Mouse (Mus musculus) gastrocnemius, postnatal 36 days (tissue): ENCODE measurements around the gene Tyw1. TPM values are rescaled to one million over a fixed set of nuclear protein-coding genes. Genes with fewer than 3 reads are reported as not detected.
"Not testable (repeated sequence)": the region's sequence is repeated elsewhere in the genome, so short reads cannot be mapped to it uniquely, and the experiment has no call there.

ENCODE experiments used
- DNase-seq, 2 experiments: peaks; one replicate each; pipeline ENCODE4 v3.0.0; 2022
- intact Hi-C: fragments of 180-260 bp; cut with DNase I; formaldehyde crosslinking; loops from one replicate; pipeline ENCODE4 v1.15.1; 2025
- long read RNA-seq, 2 experiments: library from polyadenylated mRNA; stranded (forward); transcript quantifications; one replicate each; pipeline ENCODE4 v2.0.0; 2021
- total RNA-seq, 2 experiments: library from RNA; stranded (reverse); gene quantifications; 2 replicates each; pipeline ENCODE4 v1.2.3; 2021

The Tyw1 gene
- total RNA-seq, result 10 to 100 TPM in 1 of 2 experiments, 1 to 10 TPM in 1; 9.6 to 10.3 TPM
- long read RNA-seq, experiment 1, partial matches to known transcripts, result 2 of 8 reads
- long read RNA-seq, experiment 1, other reads (novel, unspliced or antisense), result 2 of 8 reads
- long read RNA-seq, experiment 2, transcript Tyw1-201 (16 exons, 3,044 nt), result major isoform, 12 of 19 reads
- long read RNA-seq, experiment 2, partial matches to known transcripts, result 2 of 19 reads
- long read RNA-seq, experiment 2, other reads (novel, unspliced or antisense), result 5 of 19 reads

DNA sequence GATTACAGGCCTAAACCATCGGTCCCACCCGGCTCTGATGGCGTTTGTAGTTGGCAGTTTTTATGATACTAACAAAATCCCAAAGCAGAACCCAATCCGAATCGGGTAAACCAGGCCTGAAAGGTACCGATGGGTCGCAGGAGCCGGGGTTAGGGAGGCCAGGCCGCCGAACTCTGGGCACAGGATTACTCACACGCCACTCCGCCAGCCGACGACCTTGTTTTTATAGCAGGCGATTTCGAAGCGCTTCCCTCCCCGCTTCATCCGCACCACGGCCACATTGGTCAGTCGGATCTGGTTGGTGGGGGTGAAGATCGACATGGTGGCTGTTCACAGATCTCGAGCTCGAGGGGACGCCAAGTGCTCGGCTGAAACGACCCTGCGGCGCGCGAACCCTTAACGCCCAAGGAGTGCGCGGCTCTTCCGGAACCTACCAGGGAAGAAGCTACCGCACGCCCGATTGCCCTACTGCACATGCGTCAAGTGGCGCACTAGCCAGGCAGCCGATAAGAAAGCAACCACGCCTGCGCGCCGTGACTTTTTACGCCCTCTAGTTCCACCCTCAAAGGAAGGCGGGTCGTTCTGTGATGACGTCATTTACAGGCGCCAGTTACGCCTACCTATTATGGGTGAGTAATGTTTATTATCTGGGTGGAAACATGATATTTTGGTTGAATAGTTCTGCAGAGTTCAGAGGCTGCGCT, at the start of gene Tyw1, which contains the start of gene Sbds:
Tyw1 (plus strand) TSS at position 603 of the 704 bp plus-strand sequence.
Sbds (minus strand) TSS at position 514 of the 704 bp plus-strand sequence.
- DNase-seq, result peak; percentile 95 to 97
- intact Hi-C loops, result no loop called here

DNA sequence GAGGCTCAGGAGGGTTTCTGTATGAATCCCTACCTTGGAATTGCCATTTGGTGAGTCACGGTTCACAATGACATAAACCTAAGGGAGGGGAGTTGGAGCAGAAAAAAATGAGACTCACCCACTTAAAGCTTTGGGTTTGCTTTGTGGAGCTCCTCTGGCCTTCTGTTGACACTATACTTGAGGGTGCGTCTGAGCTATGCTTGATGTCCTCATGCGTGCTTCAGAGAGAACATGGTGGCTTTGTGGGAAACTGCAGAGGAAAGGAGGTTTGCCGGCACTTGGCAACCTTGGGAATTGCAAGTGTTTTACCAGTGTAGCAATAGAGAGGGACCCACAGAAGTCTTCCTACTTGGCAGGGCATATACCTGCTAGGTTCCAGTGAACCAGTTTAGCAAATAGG, 48.1 kb upstream of the Tyw1 start:
- no peak for DNase-seq
- intact Hi-C loops, result no loop called here

GRCm38 (mm10) chr5:130212956-130213355, 42.5 kb upstream of the Tyw1 start:
- no peak for DNase-seq
- intact Hi-C loops, result no loop called here

GRCm38 (mm10) chr5:130216781-130217180, 38.6 kb upstream of the Tyw1 start, which contains the start of gene Tmem248:
TSS of gene Tmem248 (plus strand) at chr5:130217081.
- no peak for DNase-seq
- intact Hi-C loops, result no loop called here

DNA sequence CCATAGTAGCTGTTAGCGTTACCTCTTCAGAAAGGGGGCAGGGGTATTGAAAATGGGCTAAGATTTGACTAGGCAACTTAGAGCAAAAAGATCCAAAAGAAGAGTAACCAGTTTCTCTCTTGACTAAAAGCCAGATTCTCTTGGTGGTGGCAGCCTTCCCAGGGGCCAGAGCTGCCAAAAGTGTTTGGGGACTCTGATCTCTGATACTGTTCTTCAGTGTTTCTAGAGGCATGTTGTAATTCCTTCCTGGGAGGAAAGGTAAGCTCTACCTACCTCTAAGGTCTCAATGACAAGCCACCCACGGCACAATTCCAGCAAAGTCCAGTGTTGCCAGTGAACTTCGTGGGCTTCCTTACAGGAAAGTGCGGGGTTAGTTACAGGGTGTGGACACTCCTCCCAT, 38.0 kb upstream of the Tyw1 start:
- DNase-seq, result no peak
- intact Hi-C loops, result no loop called here

- DNase-seq, result no peak
- intact Hi-C loops, result no loop called here
These were observed 37.1 kb upstream of the Tyw1 start for GRCm38 (mm10) chr5:130218336-130218735.

- intact Hi-C loops, result loop anchor here (5.0 kb wide), 1 partner anchor 49 kb away; the partner anchor contains the start of gene Rabgef1
- no peak for DNase-seq
These were observed 34.1 kb upstream of the Tyw1 start for GRCm38 (mm10) chr5:130221316-130221715.

DNA sequence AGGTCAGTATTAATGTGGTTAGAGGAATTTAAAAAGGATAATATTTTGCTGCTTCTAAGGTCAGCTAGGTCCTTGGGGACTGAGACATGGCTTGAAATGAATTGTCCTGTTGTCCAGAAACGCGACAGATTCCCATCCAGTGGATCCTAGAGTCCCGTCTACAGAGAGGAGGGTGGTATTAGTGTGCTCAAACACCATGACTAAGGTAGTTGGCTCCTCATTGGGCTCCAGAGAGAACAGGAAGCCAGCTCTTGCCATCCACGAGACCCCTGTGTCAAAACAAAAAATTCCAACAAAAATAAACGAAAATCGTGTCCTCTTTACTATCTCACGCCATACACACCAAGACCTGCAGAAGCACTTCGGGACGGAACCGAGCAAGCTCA, 33.7 kb upstream of the Tyw1 start:
- intact Hi-C loops, result loop anchor here (5.0 kb wide), 1 partner anchor 49 kb away; the partner anchor contains the start of gene Rabgef1
- no peak for DNase-seq

DNA sequence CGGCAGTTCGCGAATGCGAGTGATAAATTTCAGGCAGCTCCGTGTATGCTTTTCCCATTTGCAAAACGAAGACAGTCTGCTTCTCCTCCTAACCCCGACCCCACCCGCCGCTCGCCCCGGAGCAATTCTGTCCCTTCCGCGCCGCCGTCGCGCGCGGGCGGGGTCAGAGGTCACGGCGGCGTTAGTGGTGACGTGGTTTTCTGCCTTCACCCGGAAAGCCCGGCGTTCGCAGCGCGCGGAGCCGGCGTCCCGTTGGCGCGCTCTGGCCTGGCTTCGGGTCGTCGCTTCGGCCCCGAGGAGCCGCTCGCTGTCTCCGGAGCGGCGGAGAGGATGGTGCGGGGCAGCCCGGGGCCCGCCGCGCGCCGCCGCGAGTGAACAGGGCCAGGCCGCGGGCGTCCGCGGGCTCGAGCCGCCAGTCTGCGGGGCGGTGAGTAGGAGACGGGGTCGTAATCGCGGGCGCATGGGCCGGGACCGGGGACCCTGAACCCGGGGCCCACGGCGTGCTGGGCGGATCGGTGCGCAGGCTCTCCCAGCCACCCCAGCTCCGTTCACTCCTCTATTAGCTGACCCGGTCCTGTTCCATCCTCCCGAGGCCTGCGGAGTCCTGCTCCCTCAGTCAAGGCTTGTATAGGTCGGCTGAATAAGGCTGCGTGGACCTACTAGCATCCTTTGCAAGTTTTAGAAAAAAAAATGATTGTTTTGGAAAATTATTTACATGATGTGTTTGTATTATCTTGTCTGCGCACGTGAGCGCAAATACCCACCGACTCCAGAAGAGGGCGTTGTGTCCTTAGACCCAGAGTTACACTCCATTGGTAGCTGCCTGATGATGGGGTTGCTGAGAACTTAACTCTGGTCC, 33.0 kb upstream of the Tyw1 start:
- intact Hi-C loops, result loop anchor here (5.0 kb wide), 1 partner anchor 50 kb away; the partner anchor contains the start of gene Rabgef1
- DNase-seq, result peak; percentile 92 to 95

DNA sequence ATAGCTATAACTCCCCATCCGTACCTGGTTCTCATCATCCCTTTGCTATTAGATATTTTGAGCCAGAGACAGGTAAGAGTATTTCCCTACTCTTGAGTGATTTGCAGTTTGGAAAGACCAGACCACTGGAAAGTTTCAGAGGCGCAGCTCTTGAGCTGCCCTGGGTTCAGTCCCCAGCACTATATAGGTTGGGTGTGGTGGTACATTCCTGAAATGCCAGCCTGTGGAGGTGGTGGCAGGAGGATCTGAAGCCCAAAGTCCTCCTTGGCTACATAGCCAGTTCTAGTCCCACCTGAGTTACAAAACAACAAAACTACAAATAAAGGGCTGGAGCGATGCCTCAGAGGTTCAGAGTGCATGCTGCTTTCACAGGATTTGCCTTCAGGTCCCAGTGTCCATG, 28.6 kb upstream of the Tyw1 start:
- DNase-seq, result no peak
- intact Hi-C loops, result no loop called here

DNA sequence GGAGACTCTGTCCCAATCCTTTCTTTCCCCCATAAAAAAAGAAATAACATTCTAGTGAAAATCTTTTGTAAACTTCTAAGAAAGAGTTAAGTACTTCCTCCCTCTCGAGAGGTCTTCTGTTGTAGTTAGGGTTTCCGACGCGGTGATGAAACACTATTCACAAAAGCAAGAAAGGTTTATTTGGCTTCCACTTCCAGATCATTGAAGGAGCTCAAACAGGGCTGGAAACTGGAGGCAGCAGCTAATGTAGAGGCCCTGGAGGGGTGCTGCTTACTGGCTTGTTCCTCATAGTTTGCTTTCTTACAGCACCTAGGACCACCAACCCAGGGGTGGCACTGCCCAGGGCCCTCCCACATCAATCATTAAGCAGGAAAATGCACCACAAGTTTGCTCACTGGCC, 27.3 kb upstream of the Tyw1 start:
- intact Hi-C loops, result no loop called here
- DNase-seq, result no peak

- no peak for DNase-seq
- intact Hi-C loops, result no loop called here
These were observed 19.1 kb upstream of the Tyw1 start for GRCm38 (mm10) chr5:130236302-130236701.

DNA sequence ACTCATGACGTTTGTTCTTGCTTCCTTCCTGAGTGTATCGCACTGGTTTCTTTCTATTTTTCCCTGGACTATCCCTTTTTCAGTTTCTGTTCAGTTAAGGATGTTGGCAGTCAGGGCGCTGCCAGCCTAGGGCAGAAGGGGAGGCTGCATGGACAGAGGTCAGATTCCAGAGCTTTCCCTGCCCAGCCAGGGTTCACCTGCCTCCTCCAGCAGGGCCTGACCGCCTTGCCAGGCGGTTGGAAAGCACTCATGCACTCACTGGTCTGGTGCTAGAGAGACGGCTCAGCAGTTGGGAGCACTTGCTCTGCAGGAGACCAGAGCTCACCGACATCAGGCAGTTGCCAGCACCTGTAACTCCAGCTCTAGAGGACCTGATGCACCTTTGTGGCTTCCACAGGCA, 16.2 kb upstream of the Tyw1 start:
- intact Hi-C loops, result no loop called here
- DNase-seq, result no peak

GRCm38 (mm10) chr5:130239856-130240255, 15.6 kb upstream of the Tyw1 start:
- no peak for DNase-seq
- intact Hi-C loops, result no loop called here

DNA sequence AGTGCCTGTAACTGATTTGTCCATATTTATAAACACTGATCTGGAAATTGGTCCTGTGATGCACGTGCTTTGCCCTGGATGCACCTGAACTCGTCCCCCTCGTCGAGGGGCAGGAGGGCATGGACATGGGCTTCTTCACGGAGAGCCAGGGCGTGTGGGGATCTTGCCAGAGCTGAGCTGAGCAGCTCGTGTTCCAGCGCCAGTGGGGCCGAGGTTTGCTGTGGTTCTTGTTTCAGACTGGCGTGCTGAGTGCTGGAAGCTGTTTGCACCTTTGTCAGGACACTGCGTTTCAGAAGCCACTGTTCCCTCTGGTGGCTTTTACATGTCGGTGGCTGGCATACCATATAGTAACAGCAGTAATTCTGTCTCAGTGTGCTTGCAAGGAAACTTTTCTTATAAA, 14.0 kb upstream of the Tyw1 start:
- DNase-seq, result no peak
- intact Hi-C loops, result no loop called here

GRCm38 (mm10) chr5:130247823-130248222, 7.6 kb upstream of the Tyw1 start:
- intact Hi-C loops, result no loop called here
- DNase-seq, result no peak

- DNase-seq, result no peak
- intact Hi-C loops, result no loop called here
These were observed 1.0 kb upstream of the Tyw1 start for GRCm38 (mm10) chr5:130254164-130255016.

DNA sequence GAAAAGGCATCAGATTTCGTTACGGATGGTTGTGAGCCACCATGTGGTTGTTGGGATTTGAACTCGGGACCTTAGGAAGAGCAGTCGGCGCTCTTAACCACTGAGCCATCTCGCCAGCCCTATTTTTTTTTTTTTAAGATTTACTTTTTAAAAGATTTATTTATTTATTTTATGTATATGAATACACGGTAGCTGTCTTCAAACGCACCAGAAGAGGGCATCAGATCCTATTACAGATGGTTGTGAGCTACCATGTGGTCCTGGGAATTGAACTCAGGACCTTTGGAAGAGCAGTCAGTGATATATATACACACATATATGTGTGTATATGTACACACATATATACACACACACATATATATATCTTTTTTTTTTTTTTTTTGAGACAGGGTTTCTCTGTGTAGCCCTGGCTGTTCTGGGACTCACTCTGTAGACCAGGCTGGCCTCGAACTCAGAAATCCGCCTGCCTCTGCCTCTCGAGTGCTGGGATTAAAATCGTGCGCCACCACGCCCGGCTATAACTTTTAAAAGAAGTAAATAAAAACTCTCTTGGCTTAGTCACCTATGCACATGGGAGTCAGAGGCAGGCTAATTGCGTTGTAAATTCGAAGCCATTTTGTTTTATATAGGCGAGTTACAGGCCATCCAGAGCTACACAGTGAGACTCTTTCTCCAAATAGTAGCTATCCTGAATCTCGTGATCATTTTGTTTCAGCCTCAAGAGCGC, 543 bp downstream of the Tyw1 start:
- DNase-seq, intact Hi-C loops: not testable (repeated sequence)

- peak; percentile 90 to 95 for DNase-seq
- intact Hi-C loops, result no loop called here
These were observed 1.4 kb downstream of the Tyw1 start for GRCm38 (mm10) chr5:130256678-130257271.
